17 mouse cellular contexts compared by ENCODE assay signal in genomic region chr7:70591361-70592256, GRCm38 (mm10).
DNase-seq lines count a peak whose midpoint lies in the region; ATAC-seq and TF ChIP-seq lines count a peak whose summit lies in the region.
"Had no signal": no experiment of that assay in that cellular context is flagged by ENCODE, and none has a peak within 500 bp of the region (broad histone marks: within the 10 kb centered on the region; RNA-seq: fewer than 3 reads in every experiment).

No protein-coding gene starts in this region.

- TF ChIP-seq CTCF in forebrain, postnatal 0 days (IDR thresholded peaks at IDR 0.05; ENCODE audit: low read depth), result no peak
- no peak for TF ChIP-seq CTCF in heart, postnatal 0 days (IDR thresholded peaks at IDR 0.05; ENCODE audit: low read depth)
- no peak for TF ChIP-seq CTCF in ES-Bruce4 (IDR thresholded peaks at IDR 0.05; ENCODE audit: low read depth, low read length)

- no peaks in the 10 kb centered on the region for H3K36me3 ChIP-seq in forebrain, embryonic 11.5 days (ENCODE audit: control insufficient read depth, insufficient read depth, low read length)
- no peaks in the 10 kb centered on the region for H3K36me3 ChIP-seq in forebrain, postnatal 0 days (ENCODE audit: insufficient read depth)
- no peaks in the 10 kb centered on the region for H3K36me3 ChIP-seq in heart, postnatal 0 days (replicated peaks; ENCODE audit: control insufficient read depth, insufficient read depth, low read length)
- H3K36me3 ChIP-seq in ES-Bruce4 (ENCODE audit: control insufficient read depth, insufficient read depth, low read length, poor library complexity, severe bottlenecking), result no peaks in the 10 kb centered on the region
- H3K36me3 ChIP-seq in intestine, embryonic 15.5 days, result no peaks in the 10 kb centered on the region
- H3K36me3 ChIP-seq: hindbrain, embryonic 12.5 days; liver, embryonic 13.5 days had no signal

- DNase-seq in forebrain, embryonic 11.5 days (ENCODE audit: low spot score), result no peak
- no peak for DNase-seq in forebrain, postnatal 0 days
- DNase-seq in heart, postnatal 0 days (ENCODE audit: low spot score), result no peak
- no peak for DNase-seq in heart, postnatal 10 days
- peak; percentile 57 for DNase-seq in embryo, embryonic 10.5 days (ENCODE audit: low spot score)
- no peak for DNase-seq in left cerebral cortex, adult 9 months (ENCODE audit: low spot score in 2 of 2)
- DNase-seq: adrenal gland, adult 2 months; cerebellum, adult 2 months; kidney, postnatal 14 days; liver, embryonic 13.5 days; lung, postnatal 10 days; right cerebral cortex, postnatal 25 days; thymus, adult 18-20 months had no signal

- H3K9me3 ChIP-seq in forebrain, embryonic 11.5 days (ENCODE audit: control insufficient read depth, low read length), result no peaks in the 10 kb centered on the region
- H3K9me3 ChIP-seq in forebrain, postnatal 0 days (ENCODE audit: low read length), result no peaks in the 10 kb centered on the region
- H3K9me3 ChIP-seq in heart, postnatal 0 days (replicated peaks; ENCODE audit: control insufficient read depth, low read length), result no peaks in the 10 kb centered on the region
- H3K9me3 ChIP-seq in ES-Bruce4 (replicated peaks; ENCODE audit: control insufficient read depth, insufficient read depth, low read length, poor library complexity, severe bottlenecking), result peaks cover 9% of the 10 kb centered on the region
- H3K9me3 ChIP-seq in intestine, embryonic 15.5 days, result no peaks in the 10 kb centered on the region
- H3K9me3 ChIP-seq: hindbrain, embryonic 12.5 days; liver, embryonic 13.5 days had no signal

- intact Hi-C loops in heart, postnatal 10 days (cut with DNase I), result no loop called here

- H3K4me3 ChIP-seq in forebrain, embryonic 11.5 days (ENCODE audit: low read depth, low read length), result no peak overlapping the region
- no peak overlapping the region for H3K4me3 ChIP-seq in forebrain, postnatal 0 days (ENCODE audit: low read depth, low read length)
- H3K4me3 ChIP-seq in heart, postnatal 0 days (ENCODE audit: low read depth, low read length), result no peak overlapping the region
- H3K4me3 ChIP-seq in ES-Bruce4 (ENCODE audit: low read depth, low read length), result no peak overlapping the region
- no peak overlapping the region for H3K4me3 ChIP-seq in intestine, embryonic 15.5 days (replicated peaks)
- H3K4me3 ChIP-seq: hindbrain, embryonic 12.5 days; liver, embryonic 13.5 days had no signal

- peak; percentile 47 for ATAC-seq in forebrain, embryonic 11.5 days (replicated peaks; ENCODE audit: low FRiP score)
- ATAC-seq in forebrain, postnatal 0 days, result no peak
- no peak for ATAC-seq in heart, postnatal 0 days (ENCODE audit: insufficient read depth, low read depth)
- ATAC-seq in intestine, embryonic 15.5 days, result no peak
- ATAC-seq: intestine, embryonic 16.5 days had no signal

- no peak overlapping the region for H3K27ac ChIP-seq in forebrain, embryonic 11.5 days (ENCODE audit: low read depth, low read length)
- H3K27ac ChIP-seq in forebrain, postnatal 0 days (ENCODE audit: low read depth, low read length), result no peak overlapping the region
- no peak overlapping the region for H3K27ac ChIP-seq in heart, postnatal 0 days (ENCODE audit: low read depth)
- H3K27ac ChIP-seq in ES-Bruce4 (ENCODE audit: insufficient read depth, low read length), result no peak overlapping the region
- H3K27ac ChIP-seq in intestine, embryonic 15.5 days, result no peak overlapping the region
- H3K27ac ChIP-seq: hindbrain, embryonic 12.5 days; liver, embryonic 13.5 days had no signal

- no peak for TF ChIP-seq EP300 in heart, postnatal 0 days (IDR thresholded peaks at IDR 0.05; ENCODE audit: low read depth)
- TF ChIP-seq EP300 in ES-Bruce4 (IDR thresholded peaks at IDR 0.05; ENCODE audit: insufficient read depth, low read depth, low read length), result peak; percentile 58; the same call in 1 of the 2 replicates

- H3K4me1 ChIP-seq in forebrain, embryonic 11.5 days (replicated peaks; ENCODE audit: control insufficient read depth, insufficient read depth, low read length), result peaks cover 3% of the 10 kb centered on the region; the same call in 1 of the 2 replicates
- no peaks in the 10 kb centered on the region for H3K4me1 ChIP-seq in forebrain, postnatal 0 days (ENCODE audit: insufficient read depth)
- H3K4me1 ChIP-seq in heart, postnatal 0 days (ENCODE audit: control insufficient read depth, insufficient read depth), result peaks cover 5% of the 10 kb centered on the region; the same call in 1 of the 2 replicates
- no peaks in the 10 kb centered on the region for H3K4me1 ChIP-seq in ES-Bruce4 (ENCODE audit: control insufficient read depth, insufficient read depth, low read length)
- 0 out of 2 replicates have a peak, but pooled peaks cover 9% of the 10 kb centered on the region for H3K4me1 ChIP-seq in intestine, embryonic 15.5 days (replicated peaks)
- H3K4me1 ChIP-seq: liver, embryonic 13.5 days had no signal

- no peak overlapping the region for H3K9ac ChIP-seq in forebrain, embryonic 11.5 days (ENCODE audit: low read length)
- no peak overlapping the region for H3K9ac ChIP-seq in forebrain, postnatal 0 days
- H3K9ac ChIP-seq in heart, postnatal 0 days (replicated peaks; ENCODE audit: low read depth, low read length), result no peak overlapping the region
- no peak overlapping the region for H3K9ac ChIP-seq in ES-Bruce4 (ENCODE audit: low read depth, poor library complexity, severe bottlenecking)
- no peak overlapping the region for H3K9ac ChIP-seq in intestine, embryonic 15.5 days
- H3K9ac ChIP-seq: hindbrain, embryonic 12.5 days; liver, embryonic 13.5 days had no signal

- WGBS in forebrain, embryonic 11.5 days, result 7% methylated on average over 13 of the region's 13 CpGs
- WGBS in forebrain, postnatal 0 days, result 14% methylated on average over 13 of the region's 13 CpGs
- WGBS in heart, postnatal 0 days, result 35% methylated on average over 13 of the region's 13 CpGs
- 46% methylated on average over 13 of the region's 13 CpGs for WGBS in intestine, embryonic 15.5 days

- H3K27me3 ChIP-seq in forebrain, embryonic 11.5 days (ENCODE audit: control insufficient read depth, insufficient read depth, low read length), result peaks cover 23% of the 10 kb centered on the region
- peaks cover 25% of the 10 kb centered on the region; the same call in 1 of the 2 replicates for H3K27me3 ChIP-seq in forebrain, postnatal 0 days (ENCODE audit: insufficient read depth, low read length)
- H3K27me3 ChIP-seq in heart, postnatal 0 days (ENCODE audit: control insufficient read depth, insufficient read depth, low read length), result no peaks in the 10 kb centered on the region
- H3K27me3 ChIP-seq in ES-Bruce4 (ENCODE audit: control insufficient read depth, insufficient read depth, low read length, poor library complexity, severe bottlenecking), result no peaks in the 10 kb centered on the region
- no peaks in the 10 kb centered on the region for H3K27me3 ChIP-seq in intestine, embryonic 15.5 days (replicated peaks)
- H3K27me3 ChIP-seq: hindbrain, embryonic 12.5 days; liver, embryonic 13.5 days had no signal

- no peak overlapping the region for H3K4me2 ChIP-seq in forebrain, embryonic 11.5 days (ENCODE audit: low read depth, low read length, severe bottlenecking)
- no peak overlapping the region for H3K4me2 ChIP-seq in forebrain, postnatal 0 days (ENCODE audit: low read depth)
- H3K4me2 ChIP-seq in heart, postnatal 0 days (ENCODE audit: low read depth, low read length), result peak overlapping the region; percentile 24; the same call in 1 of the 2 replicates
- no peak overlapping the region for H3K4me2 ChIP-seq in intestine, embryonic 15.5 days (replicated peaks)
- H3K4me2 ChIP-seq: hindbrain, embryonic 12.5 days; liver, embryonic 13.5 days had no signal

- no peak for TF ChIP-seq POLR2A in ES-Bruce4 (IDR thresholded peaks at IDR 0.05; ENCODE audit: insufficient read depth, low read length)
